Mouse (Mus musculus): Measurements from ENCODE around the gene Ap3b1.

The Ap3b1 gene

DNA sequence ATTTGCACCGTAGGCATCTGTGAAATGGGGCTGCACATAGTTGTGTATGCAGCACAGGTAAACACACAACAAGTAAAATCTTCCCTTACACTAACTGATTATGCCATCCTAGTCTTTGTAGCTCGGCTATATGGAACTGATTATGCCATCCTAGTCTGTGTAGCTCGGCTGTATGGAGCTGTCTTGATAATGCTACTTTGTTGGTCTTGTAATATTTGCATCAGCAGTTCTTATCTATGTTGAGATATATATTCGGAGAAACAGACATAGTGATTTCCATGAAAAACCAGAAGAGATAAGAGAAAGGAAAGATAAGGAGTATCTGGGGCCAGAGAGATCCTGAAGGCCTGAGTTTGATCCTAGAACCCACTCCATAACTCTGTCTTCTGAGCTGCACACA is 178.6 kb downstream of the Ap3b1 start:
- no peak for DNase-seq (ENCODE audit: low read depth, low spot score)

DNA sequence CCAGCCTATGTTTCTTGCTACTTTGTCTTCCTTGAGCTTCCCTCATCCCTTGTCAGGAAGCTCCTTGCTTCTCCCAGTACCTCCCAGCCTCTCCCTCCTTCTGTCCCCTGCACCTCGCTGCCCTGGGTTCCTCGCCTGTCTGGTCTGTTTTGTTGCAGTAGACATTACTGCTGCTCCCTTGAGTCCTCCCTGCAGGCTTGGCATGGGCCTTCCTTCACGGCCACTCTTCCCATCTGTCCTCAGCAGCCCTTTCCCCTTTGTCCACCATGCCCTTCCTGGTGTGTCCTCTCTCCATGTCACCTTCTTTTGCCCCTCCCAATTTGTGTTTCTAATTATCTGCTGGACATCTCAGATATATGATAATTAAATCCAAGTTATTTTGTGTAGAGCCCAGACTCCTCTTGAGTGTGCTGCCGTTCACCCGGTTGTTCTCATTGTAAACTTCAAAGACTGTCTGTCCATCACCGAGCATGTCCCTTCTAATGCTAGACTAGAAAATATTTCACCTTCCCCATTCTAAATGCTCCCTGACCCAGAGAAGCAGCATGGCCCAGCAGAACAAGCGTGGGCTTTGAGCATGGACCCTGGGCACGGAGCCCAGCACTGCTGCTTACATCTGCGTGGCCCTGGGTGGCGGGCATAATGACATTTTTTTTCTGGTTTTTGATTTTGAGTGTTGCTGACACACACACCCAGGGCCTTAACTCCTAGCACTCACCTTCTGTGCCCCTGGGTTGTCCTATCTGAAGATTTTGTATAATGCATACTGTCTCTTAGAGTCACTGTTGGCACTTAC is 181.3 kb downstream of the Ap3b1 start:
- DNase-seq (ENCODE audit: low read depth, low spot score), result no peak

DNA sequence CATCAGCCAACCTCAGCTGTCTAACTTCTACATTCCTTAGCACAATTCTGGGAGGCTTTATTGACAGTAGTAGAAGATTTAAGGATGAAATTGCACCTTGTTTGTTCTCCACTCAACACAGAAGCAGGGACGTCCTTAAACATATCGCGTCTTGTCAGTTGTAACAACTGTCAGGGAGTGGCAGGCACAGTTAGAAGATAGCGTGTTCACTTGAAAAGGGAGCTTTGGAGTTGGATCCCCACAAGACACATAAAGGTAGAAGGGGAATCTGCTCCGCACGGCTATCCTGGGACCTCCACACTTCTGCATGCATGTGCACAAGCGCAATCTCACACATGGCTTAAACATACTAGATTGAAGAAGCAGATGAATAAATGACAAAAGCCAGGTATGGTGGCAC is 183.3 kb downstream of the Ap3b1 start:
- DNase-seq (ENCODE audit: low read depth, low spot score), result no peak

DNA sequence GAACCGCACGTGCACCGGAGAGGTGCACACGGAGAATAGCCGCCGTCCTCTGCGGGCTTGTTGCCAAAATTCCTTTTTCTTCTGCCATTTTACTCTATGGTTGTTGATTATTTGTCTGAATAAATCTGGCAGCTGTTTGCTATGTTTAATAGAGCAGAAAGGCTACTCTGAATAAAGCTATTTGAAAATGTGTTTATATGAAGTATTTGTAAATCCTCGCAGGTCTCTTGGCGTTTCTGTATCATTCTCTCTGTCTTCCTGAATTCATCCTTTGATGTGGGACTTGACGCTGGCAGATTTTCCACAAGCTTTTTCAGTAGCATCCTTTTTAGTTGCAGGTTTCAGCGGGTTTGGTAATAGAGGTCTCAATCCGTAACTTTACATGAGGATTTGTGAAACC is 185.5 kb downstream of the Ap3b1 start:
- DNase-seq (ENCODE audit: low read depth, low spot score), result no peak

DNA sequence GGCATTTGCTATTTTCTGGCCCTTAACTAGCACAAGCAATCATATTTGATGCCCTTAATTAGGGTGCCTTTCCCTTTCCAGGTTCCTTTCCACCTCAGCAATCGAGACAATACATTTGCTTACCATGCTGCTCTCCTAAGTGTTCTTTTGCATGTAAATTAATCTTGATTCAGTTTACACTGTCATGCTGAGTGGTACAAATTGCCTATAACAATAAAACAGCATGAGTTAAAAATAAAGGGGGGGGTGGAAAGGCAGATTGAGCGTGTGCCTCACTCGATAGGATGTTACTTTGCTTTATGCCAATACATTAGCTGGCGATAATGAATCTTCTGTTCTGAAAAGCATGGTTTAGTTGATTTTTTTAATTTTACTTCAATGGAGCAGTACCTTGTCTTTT is 187.0 kb downstream of the Ap3b1 start:
- no peak for DNase-seq (ENCODE audit: low read depth, low spot score)

DNA sequence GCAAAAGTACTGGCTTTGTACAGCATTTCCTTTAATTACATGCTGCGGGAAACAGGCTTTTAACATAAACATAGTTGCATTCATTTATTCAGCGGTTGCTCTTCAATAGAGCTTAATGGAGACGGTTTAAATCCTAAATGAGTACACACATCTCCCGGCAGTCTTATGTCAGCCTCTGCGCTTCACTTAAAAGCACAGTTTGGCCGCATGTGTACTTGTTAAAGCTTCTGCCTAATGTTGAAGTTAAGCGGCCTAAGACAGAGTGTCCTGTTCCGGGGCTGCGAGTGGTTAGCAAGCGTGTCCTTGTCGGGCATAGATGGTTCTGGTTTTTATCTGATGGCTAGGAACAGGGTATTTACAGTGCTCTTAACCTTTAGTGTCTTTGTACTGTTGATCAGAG is 187.5 kb downstream of the Ap3b1 start:
- no peak for DNase-seq (ENCODE audit: low read depth, low spot score)

DNA sequence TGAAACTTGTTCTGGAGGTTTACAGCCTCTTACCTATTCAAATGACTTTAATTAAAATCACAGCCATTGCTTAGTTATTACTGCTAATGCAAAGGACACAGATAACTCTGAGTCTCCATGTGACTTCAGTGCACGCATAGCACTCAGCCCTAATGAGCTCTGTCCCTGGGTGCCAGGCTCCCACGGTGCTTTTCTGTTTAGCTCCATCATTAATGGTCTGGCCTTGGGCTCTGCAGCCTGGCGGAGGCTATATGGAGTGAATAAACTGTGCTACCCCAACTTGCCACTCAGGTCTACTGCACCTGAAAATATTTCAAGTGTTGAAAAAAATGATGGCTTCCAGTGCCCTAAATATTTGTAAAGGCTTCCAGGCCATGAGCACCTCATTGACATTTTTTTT is 190.8 kb downstream of the Ap3b1 start:
- DNase-seq (ENCODE audit: low read depth, low spot score), result no peak

DNA sequence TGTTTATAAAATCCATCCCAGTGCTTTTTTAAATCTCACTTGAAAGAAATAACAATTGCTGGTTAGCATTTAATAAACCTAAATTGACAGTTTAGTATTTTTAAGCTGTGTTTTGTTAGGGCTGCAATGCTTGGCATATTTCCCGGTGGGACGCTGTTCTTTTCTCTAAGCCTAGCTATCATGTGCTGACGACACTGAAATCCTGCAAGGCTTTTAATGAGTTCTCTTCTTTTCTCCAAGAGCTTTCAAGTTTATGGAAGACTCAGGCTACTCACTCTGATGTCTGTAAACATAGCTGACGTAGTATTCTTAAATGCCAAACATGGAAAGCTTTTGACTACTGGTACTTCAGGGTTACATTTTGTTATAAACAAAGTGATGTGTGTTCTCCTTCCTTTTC is 191.3 kb downstream of the Ap3b1 start:
- no peak for DNase-seq (ENCODE audit: low read depth, low spot score)

DNA sequence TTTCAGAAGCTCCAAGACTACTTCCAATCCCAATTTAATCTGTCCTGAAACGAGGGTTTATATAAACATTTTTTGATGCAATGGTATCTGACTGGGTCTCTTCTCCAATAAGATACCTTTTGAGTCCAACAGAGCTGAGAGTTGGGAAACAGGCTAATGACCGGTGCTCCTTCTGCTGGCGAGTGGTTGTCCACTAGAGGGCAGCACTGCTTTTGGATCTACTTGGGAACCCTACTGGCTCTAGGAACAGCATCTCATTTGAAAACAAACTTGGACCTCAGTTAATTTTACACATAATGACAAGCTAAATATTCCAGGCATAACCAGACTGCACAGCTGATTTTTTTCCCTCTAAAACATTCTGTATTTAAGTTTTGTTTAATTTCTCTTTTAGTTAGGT is 201.3 kb downstream of the Ap3b1 start:
- DNase-seq (ENCODE audit: low read depth, low spot score), result peak; percentile 73

DNA sequence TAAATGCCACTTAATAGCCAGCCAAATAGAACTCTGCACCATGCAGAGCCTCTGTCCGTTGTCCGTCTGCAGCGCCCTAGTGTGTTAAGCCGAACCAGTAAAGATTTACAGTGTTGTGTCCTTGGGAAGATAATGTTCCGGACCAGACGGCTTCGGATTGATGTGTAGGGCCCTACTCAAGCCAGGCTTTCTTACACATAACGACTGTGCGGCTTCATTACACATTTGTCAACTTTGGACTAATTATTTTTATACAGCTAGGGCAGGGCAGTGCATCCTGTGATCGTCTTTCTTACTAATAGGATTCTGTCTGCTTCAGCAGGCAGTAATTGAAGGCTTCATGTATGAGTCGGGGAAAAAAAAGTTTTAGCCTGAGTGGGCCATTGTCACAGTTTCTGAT is 202.1 kb downstream of the Ap3b1 start:
- no peak for DNase-seq (ENCODE audit: low read depth, low spot score)

DNA sequence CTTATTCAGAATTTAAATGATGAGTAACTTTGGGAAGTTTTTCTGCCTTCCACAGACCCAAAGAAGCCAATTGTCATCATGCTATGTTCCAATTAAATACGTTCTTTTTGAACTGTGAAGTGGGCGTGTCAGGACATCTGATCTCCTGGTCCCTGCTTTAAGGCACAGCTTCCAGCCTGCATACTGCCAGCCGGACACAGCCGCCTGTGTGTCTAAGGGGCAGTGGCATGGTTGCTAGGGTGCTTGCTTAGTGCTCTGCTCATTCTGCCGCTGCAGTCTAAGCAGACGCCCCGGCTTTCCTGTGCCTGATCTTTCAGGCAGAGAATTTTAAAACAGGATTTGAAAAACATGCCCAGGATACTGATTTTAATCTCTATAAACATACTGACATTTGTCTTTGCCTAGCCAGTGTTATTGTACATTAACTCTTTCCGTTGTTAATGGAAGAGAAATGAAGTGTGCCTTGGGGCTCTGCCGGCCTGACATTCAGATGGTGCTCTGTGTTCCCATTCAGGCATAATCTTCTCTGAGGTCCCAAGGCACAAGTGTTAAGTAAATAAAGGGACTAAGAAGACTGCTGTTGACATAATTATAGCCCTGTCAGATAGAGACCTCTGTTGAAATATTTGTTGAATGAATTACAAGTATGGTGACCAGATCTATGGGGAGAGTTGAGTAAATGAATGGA is 204.0 kb downstream of the Ap3b1 start:
- DNase-seq (ENCODE audit: low read depth, low spot score), result no peak

DNA sequence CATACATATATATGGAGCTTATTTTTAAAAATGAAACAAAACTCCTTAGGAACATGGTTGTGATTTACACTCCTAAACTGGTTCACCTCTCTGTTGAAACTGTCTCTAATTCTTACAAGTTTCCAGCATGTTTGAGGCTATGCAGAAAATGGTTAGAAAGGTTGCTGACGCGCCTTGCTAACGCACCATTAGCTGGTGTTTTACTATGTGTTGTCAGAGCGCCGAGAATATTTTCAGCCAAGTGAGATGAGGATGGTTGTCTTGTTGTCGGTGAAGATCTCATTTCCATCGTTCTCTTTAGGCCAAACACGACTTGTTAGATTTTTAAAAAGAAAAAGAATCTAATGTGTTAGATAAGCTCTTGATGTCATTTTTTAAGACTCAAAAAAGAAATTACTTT is 205.1 kb downstream of the Ap3b1 start:
- DNase-seq (ENCODE audit: low read depth, low spot score), result no peak

DNA sequence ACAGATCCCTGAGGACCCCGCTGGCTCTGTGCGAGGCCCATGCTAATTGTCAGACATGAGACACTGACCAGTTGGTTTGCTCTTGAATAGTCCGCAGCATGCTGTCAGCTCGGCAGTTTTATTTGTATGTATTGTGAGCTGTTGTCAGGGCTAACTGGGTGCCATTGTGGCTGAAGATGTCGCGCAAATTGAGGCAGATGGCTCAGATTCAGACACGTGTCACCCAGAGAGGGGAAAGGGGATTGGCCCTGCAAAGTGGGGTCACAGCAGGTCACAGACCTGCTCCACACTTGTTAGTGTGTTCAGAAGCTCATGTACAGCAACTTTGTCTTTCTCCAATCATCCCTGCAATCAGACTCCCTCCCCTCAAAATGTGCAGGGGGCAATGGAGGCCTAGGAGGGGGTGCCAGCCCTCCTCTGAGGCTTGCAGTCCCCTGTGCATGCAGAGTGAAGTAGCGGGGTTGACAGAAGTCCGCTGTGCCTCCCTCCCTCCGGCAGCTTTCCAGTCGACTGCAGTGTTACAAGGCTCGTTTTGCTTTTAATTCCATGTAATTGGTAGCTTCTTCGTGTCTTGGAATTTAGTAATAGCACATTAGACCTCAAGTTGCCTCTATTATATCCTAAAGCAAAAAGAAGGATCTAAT is 205.7 kb downstream of the Ap3b1 start:
- DNase-seq (ENCODE audit: low read depth, low spot score), result no peak

DNA sequence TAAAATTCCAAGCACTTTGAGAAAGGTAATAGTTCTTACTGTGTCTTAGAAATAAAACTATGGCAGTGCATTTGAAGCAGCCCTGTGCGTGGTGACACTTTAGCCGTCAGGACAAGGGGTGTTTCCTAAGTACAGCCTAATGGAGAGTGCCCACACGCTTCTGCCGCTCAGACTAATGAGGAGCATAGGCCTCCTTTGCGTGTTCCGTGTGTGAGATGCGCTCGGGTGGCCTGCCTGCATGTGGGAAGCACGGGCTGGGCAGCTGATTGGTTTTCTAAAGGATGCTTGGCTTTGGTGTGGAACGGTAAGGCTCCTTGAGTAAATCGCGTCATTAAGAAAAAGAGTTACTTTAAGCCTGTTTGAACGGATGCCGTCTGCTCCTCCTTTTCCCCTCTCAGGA is 206.4 kb downstream of the Ap3b1 start:
- DNase-seq (ENCODE audit: low read depth, low spot score), result no peak

DNA sequence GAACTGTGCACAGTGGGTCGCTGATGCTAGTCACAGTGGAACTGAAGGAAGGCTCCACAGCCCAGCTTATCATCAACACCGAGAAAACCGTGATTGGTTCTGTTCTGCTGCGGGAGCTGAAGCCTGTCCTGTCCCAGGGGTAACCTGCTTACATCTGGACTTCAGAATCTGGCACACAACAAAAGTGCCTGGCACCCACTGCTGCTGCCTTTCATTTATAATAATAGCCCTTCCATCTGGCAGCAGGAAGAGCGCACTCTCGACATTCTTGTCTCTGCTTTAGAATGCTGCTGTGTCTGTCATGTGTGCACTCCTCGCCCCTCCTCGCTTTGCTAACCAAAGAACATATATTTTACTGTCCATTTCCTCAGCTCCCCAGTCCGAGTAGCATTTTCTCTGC is 206.9 kb downstream of the Ap3b1 start:
- DNase-seq (ENCODE audit: low read depth, low spot score), result no peak

DNA sequence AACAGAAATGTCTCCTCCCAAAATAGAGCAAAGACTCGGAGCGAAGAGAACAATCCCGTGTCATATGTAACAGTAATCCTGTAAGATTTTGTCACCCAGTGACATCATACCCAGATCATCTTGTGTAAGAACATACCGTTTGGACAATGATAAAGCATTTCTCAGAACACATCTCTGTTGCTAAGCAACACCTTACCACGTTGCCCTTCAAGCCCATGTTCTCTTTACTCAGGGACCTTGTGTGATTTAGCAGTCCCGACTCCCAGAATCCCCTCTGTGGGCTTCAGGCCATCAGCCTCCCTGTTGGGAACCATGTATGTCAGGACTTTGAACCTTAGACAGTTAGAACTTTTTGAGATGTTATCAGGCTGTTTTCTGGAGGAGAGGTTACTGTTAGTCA is 209.0 kb downstream of the Ap3b1 start:
- no peak for DNase-seq (ENCODE audit: low read depth, low spot score)

DNA sequence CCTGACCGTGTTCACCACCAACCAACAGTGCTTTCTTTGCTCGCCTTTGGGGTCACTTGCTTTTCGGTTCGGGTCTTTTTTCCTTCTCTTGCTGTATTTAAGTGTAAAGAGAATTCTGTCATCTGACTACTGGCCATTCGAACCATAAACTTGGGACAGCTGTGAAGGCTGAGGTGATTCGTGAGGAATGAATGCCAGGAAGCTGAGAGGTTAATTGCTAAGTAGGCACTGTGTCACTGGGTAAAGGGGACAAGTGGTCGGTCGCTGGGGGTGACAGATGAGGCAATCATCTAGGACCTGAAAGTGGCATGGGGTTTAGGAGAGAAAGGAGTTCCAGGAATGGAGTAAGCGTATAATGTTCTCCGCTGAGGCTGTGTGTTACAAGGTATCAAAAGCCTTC is 212.2 kb downstream of the Ap3b1 start:
- no peak for DNase-seq (ENCODE audit: low read depth, low spot score)

DNA sequence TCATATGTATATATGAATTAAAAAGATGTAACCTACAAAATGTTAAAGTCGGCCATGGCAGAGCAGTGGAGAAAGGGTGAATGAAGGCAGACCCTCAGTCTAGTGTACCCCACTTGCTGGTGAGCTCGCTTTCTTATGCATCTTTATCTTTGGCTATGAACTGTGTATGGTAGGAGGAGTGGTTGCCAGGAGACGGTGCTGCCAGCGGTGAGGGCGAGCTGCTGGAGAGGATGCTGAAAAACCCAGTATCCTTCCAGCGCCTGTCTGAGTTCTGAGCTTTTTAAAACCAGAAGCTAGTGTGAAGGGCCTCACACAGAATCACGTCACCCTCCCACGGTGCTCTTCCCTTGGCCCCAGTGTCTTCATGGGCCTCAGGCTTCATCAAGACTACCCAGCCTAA is 214.6 kb downstream of the Ap3b1 start:
- no peak for DNase-seq (ENCODE audit: low read depth, low spot score)

DNA sequence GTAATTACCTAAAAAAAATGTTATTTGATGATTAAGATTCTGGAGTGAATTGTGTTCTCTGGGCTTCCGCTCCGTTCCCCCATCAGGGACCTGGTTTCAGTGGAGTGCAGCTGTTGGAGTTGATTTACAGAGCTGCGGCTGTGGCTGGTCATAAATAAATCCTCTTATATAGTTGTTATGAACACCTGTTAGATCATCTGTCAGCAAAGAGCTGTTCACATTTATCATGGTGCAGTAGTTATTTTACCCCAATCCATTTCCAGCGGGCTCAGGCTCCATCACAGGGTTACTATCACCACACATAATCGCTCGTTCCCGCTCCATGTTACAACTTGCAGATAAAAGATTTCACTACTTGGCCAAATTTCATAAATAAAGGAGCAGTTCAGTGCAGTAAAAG is 215.1 kb downstream of the Ap3b1 start:
- no peak for DNase-seq (ENCODE audit: low read depth, low spot score)

DNA sequence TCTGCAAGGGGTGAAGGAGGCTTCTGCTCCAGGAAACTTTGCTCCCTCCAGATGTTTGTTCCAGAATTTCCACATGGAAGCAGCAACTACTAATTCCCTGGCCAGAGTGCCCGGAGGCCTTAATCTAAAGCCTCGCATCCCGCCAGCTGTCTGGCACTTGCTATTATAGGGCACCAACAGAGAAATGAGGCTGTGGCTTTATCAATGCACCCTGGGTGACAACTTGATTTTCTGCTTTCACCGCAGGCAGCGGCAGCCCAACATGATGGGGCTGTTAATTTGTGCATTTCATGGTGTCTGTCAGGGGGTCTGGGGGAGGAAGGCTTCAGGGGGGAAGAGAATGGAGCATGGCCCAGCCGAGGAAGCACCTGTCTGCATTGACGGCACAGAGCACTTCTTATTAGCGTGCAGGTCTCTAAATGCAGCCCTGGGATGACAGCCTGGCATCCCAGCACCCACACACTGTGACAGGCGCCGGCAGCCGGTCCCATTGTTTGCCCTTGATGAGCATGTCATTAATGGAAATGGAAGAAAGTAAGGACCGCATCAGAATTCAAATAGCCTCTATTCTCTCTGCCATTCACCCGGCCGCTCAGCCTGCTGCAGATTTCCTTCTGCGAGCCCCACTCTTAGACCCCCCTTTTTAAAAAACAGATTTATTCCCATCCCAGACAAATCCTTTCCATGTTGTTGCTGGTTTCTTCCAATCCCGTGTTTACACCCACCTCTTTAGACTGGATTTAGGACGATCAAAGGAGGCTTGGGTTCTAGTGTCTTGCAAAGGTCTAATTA is 217.0 kb downstream of the Ap3b1 start:
- DNase-seq (ENCODE audit: low read depth, low spot score), result no peak

DNA sequence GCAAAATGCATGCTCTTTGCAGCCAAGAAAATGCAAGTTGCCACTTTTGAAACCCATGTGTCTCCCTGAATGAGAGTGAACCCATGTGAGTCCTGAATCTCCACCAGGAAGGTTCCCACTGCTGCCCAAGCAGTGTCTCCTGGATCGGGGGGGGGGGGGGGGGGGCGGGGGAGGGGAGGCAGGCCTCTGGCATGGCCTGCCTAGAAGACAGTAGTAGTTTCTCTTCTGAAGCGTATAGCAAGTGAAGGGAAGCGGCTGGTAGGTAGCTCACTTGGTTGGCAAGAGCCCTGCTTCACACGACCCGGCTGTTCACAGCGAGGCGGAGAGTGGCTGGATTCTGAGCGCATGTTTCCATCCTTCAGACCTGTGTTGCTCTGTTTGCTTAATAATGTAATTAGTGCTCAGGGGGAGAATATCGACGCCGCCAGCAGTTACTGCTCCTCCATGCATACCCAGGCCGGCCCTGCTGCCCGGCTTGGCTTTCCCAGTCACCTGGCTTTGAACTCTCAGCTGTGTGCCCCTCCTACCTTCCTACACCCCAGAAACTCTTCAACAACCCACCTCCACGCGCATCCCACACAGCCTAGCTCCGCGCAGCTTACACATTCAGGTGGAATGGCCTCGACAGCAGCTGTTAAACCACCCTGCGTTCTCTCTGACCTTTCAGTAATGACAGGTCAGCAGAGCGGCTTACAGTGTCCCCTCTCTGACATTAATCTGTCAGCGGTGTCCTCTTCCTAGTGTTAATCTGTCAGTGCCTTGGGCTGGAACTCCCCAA is 217.8 kb downstream of the Ap3b1 start:
- no peak for DNase-seq (ENCODE audit: low read depth, low spot score)

DNA sequence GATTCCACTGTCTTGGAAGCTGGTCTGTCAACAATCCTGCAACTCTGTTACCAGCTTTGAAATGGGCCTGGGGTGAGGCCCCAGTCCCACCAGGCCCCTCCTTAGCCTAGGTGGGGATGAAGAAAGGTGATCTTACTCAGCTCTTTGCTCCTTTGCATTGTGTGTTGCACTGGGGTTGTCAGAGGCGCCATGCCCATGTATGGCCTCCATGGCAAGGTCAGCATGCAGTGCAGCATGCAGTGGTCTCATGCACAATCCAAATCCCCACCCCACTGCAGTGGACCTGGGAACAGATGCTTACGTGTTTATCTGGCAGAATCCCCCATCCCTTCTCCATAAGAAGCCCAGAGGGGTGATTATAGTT is 218.4 kb downstream of the Ap3b1 start:
- no peak for DNase-seq (ENCODE audit: low read depth, low spot score)

Data from retina, postnatal 7 days (tissue).